Mouse (Mus musculus): Measurements from ENCODE around the gene 2310039H08Rik. TPM values are rescaled to one million over a fixed set of nuclear protein-coding genes. Genes with fewer than 3 reads are reported as not detected.
A peak's percentile ranks its signal among the peaks of the same experiment; 100 is the strongest.
"Not testable (repeated sequence)": the region's sequence is repeated elsewhere in the genome, so short reads cannot be mapped to it uniquely, and the experiment has no call there.

2310039H08Rik gene
- total and polyA plus RNA-seq, 3 experiments: 73.1 to 305 (median 74.1) TPM

- no peak for DNase-seq
These were observed 13.7 kb upstream of the 2310039H08Rik start for GRCm38 (mm10) chr17:46758753-46759152.

- DNase-seq: no peak
These were observed 8.9 kb upstream of the 2310039H08Rik start, which contains the start of gene Ptcra for GRCm38 (mm10) chr17:46763544-46763943. Gene Ptcra (minus strand): TSS chr17:46763712.

- not testable (repeated sequence) for DNase-seq
These were observed 7.5 kb upstream of the 2310039H08Rik start for GRCm38 (mm10) chr17:46764916-46765315.

- no peak for DNase-seq
These were observed 4.6 kb upstream of the 2310039H08Rik start for GRCm38 (mm10) chr17:46767868-46768267.

- no peak for DNase-seq
These were observed 1.9 kb upstream of the 2310039H08Rik start for GRCm38 (mm10) chr17:46770546-46770945.

GRCm38 (mm10) chr17:46771025-46771424 is 1.4 kb upstream of the 2310039H08Rik start:
- no peak for DNase-seq

GRCm38 (mm10) chr17:46771616-46772015 is 819 bp upstream of the 2310039H08Rik start:
- DNase-seq: no peak

- no peak for DNase-seq
These were observed 414 bp upstream of the 2310039H08Rik start for GRCm38 (mm10) chr17:46772038-46772403.

GRCm38 (mm10) chr17:46773278-46774130 is 1.1 kb downstream of the 2310039H08Rik start:
- no peak for DNase-seq

- DNase-seq: no peak
These were observed 1.7 kb downstream of the 2310039H08Rik start for GRCm38 (mm10) chr17:46774131-46774472.

GRCm38 (mm10) chr17:46775070-46775469 is 2.6 kb downstream of the 2310039H08Rik start:
- DNase-seq: no peak

GRCm38 (mm10) chr17:46776087-46776486 is 3.7 kb downstream of the 2310039H08Rik start:
- no peak for DNase-seq

- no peak for DNase-seq
These were observed 9.4 kb downstream of the 2310039H08Rik start for GRCm38 (mm10) chr17:46781876-46782275.

GRCm38 (mm10) chr17:46782341-46783221 is 10.1 kb downstream of the 2310039H08Rik start, which contains the start of gene Rpl7l1:
Gene Rpl7l1 (minus strand): TSS chr17:46782672.
- peak; percentile 94 for DNase-seq

GRCm38 (mm10) chr17:46783222-46783565 is 10.8 kb downstream of the 2310039H08Rik start:
- DNase-seq: no peak

- no peak for DNase-seq
These were observed 14.5 kb downstream of the 2310039H08Rik start for GRCm38 (mm10) chr17:46786952-46787351.

GRCm38 (mm10) chr17:46787974-46788373 is 15.5 kb downstream of the 2310039H08Rik start:
- DNase-seq: not testable (repeated sequence)

GRCm38 (mm10) chr17:46792963-46793362 is 20.5 kb downstream of the 2310039H08Rik start:
- no peak for DNase-seq

- no peak for DNase-seq
These were observed 24.3 kb downstream of the 2310039H08Rik start for GRCm38 (mm10) chr17:46796743-46797142.

- DNase-seq: no peak
These were observed 25.0 kb downstream of the 2310039H08Rik start for GRCm38 (mm10) chr17:46797386-46797785.

- DNase-seq: no peak
These were observed 27.2 kb downstream of the 2310039H08Rik start for GRCm38 (mm10) chr17:46799680-46800079.

- no peak for DNase-seq
These were observed 29.3 kb downstream of the 2310039H08Rik start for GRCm38 (mm10) chr17:46801761-46802160.

- DNase-seq: no peak
These were observed 35.9 kb downstream of the 2310039H08Rik start for GRCm38 (mm10) chr17:46808376-46808775.
